Mouse (Mus musculus) brain, embryonic 14.5 days (tissue): Measurements from ENCODE around the gene Gng12. TPM values are rescaled to one million over a fixed set of nuclear protein-coding genes. Genes with fewer than 3 reads are reported as not detected.

Source experiments
- DNase-seq: peaks from one replicate; pipeline ENCODE4 v3.0.0-alpha.2; 2011; ENCODE audit warnings: low read depth
- CTCF ChIP-seq: fragments of 200-500 bp; IDR thresholded peaks from 2 replicates; pipeline ENCODE4 v1.5.1; 2012; ENCODE audit warnings: inconsistent platforms, mild to moderate bottlenecking, moderate library complexity, borderline replicate concordance; ENCODE audit not compliant: insufficient read depth, insufficient read length; ENCODE audit errors: extremely low read depth
- POLR2A ChIP-seq: fragments of 200-500 bp; IDR thresholded peaks from 2 replicates; pipeline ENCODE4 v1.6.1; 2012; ENCODE audit warnings: mild to moderate bottlenecking, inconsistent platforms, borderline replicate concordance; ENCODE audit not compliant: poor library complexity, insufficient read depth, insufficient read length, severe bottlenecking; ENCODE audit errors: extremely low read depth
- polyA plus RNA-seq: library from polyadenylated mRNA; depleted of rRNA; stranded (reverse); fragments of >200 nt; gene quantifications from 2 replicates; pipeline ENCODE4 v1.2.3, GENCODE M21; 2012; rRNA removed

The Gng12 gene
- polyA plus RNA-seq, 1 experiment, result 23.2 TPM

GRCm38 (mm10) chr6:67057574-67057973 lies 161.4 kb downstream of the Gng12 start:
- TF ChIP-seq CTCF (no peak), POLR2A (no peak)
- DNase-seq, result no peak

- TF ChIP-seq POLR2A, result no peak
- TF ChIP-seq CTCF, result no peak
- no peak for DNase-seq
Measured at GRCm38 (mm10) chr6:67057991-67058696, 161.9 kb downstream of the Gng12 start.

DNA sequence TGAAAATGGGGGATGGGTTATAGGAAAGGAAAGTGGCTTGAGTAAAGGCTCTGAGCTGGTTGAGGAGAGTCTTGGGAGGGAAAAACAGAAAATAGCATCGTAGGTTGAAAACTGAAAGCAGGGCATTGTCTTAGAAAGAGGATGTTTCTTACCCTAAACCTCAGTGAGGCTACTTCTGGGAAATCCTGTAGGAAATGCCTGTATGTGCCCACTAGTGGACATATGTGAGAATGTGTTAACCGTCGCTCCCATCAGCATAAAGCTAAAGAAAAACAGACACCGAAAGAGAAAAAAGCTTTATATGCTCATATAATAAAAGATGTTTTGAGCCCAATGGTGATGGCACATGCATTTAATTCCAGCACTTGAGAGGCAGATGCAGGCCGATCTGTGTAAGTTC lies 163.9 kb downstream of the Gng12 start:
- DNase-seq, result no peak
- no peak for TF ChIP-seq CTCF
- no peak for TF ChIP-seq POLR2A

- TF ChIP-seq CTCF (no peak), POLR2A (no peak)
- no peak for DNase-seq
Measured at GRCm38 (mm10) chr6:67069219-67069762, 173.1 kb downstream of the Gng12 start.

DNA sequence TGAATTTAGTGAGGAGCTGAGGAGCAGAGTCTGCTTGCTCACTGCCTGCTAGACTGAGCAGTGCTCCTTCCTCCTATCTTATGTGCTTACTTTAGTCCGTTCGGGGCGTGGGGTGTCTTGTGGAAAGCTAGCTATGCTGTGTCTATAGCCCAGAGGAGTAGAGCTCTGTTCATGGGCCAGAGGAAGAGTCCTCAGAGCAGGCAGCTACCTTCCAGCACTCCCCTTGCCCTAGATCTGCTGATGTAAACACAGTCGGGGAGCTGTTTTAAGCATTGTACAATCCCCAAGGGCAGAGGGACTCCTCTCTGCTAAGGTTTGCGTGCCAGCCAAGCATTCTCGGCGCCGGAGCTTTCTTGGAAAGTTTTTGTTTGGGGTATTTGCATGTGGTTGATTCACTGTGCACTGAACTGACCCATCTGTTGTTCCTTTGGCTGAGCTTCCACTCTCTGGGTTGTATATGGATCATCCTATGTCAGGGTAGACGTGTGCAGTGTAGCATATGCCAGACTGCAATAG lies 173.7 kb downstream of the Gng12 start:
- DNase-seq, result peak; percentile 53
- no peak for TF ChIP-seq CTCF
- TF ChIP-seq POLR2A, result no peak

Other genes starting within 250 kb of the Gng12 start
- gene Vmn1r35, start 210.5 kb upstream of the Gng12 start, polyA plus RNA-seq, result not detected in 2 replicates
- gene Vmn1r36, start 177.2 kb upstream of the Gng12 start, polyA plus RNA-seq, result not detected in 2 replicates
- not detected in 2 replicates for gene Vmn1r37, start 167.0 kb upstream of the Gng12 start, polyA plus RNA-seq
- gene Vmn1r38, start 113.8 kb upstream of the Gng12 start, polyA plus RNA-seq, result not detected in 2 replicates
- gene Vmn1r39, start 85.8 kb upstream of the Gng12 start, polyA plus RNA-seq, result not detected in 2 replicates
- gene Gadd45a, start 141.1 kb downstream of the Gng12 start, polyA plus RNA-seq, result 16.9 and 17.4 TPM in 2 replicates